Mouse (Mus musculus): ENCODE measurements around the gene Zmynd15.
"Not testable (repeated sequence)": the region's sequence is repeated elsewhere in the genome, so short reads cannot be mapped to it uniquely, and the experiment has no call there.

Gene Zmynd15

GRCm38 (mm10) chr11:70458688-70459600 is at the start of gene Zmynd15:
Zmynd15 (plus strand) TSS chr11:70459433.
- peak; percentile 13 for DNase-seq (ENCODE audit: low spot score)

GRCm38 (mm10) chr11:70409594-70410296 is 49.5 kb upstream of the Zmynd15 start, which contains the start of gene Pelp1:
Pelp1 (minus strand) TSS chr11:70410031.
- DNase-seq (ENCODE audit: low spot score), result peak; percentile 84

- no peak for DNase-seq (ENCODE audit: low spot score)
These were observed 49.0 kb upstream of the Zmynd15 start for GRCm38 (mm10) chr11:70410297-70410643.

- DNase-seq (ENCODE audit: low spot score), result no peak
These were observed 46.6 kb upstream of the Zmynd15 start for GRCm38 (mm10) chr11:70412591-70412990.

- DNase-seq (ENCODE audit: low spot score), result peak; percentile 81
These were observed 45.3 kb upstream of the Zmynd15 start for GRCm38 (mm10) chr11:70413961-70414360.

- DNase-seq (ENCODE audit: low spot score), result no peak
These were observed 41.0 kb upstream of the Zmynd15 start for GRCm38 (mm10) chr11:70418199-70418598.

GRCm38 (mm10) chr11:70419486-70419885 is 39.7 kb upstream of the Zmynd15 start:
- no peak for DNase-seq (ENCODE audit: low spot score)

GRCm38 (mm10) chr11:70426598-70426997 is 32.6 kb upstream of the Zmynd15 start:
- not testable (repeated sequence) for DNase-seq (ENCODE audit: low spot score)

GRCm38 (mm10) chr11:70431574-70431973 is 27.7 kb upstream of the Zmynd15 start:
- no peak for DNase-seq (ENCODE audit: low spot score)

GRCm38 (mm10) chr11:70432048-70432894 is 27.0 kb upstream of the Zmynd15 start, which contains the start of gene Arrb2:
Arrb2 (plus strand) TSS chr11:70432635.
- DNase-seq (ENCODE audit: low spot score), result peak; percentile 98

GRCm38 (mm10) chr11:70432895-70433568 is 26.2 kb upstream of the Zmynd15 start:
- no peak for DNase-seq (ENCODE audit: low spot score)

- DNase-seq (ENCODE audit: low spot score), result no peak
These were observed 25.7 kb upstream of the Zmynd15 start for GRCm38 (mm10) chr11:70433569-70433943.

GRCm38 (mm10) chr11:70433951-70434350 is 25.3 kb upstream of the Zmynd15 start:
- no peak for DNase-seq (ENCODE audit: low spot score)

- DNase-seq (ENCODE audit: low spot score), result no peak
These were observed 23.8 kb upstream of the Zmynd15 start for GRCm38 (mm10) chr11:70435476-70435875.

GRCm38 (mm10) chr11:70437426-70437825 is 21.8 kb upstream of the Zmynd15 start:
- no peak for DNase-seq (ENCODE audit: low spot score)

- DNase-seq (ENCODE audit: low spot score), result no peak
These were observed 20.4 kb upstream of the Zmynd15 start for GRCm38 (mm10) chr11:70438728-70439374.

- DNase-seq (ENCODE audit: low spot score), result no peak
These were observed 18.6 kb upstream of the Zmynd15 start for GRCm38 (mm10) chr11:70440637-70441036.

- DNase-seq (ENCODE audit: low spot score), result no peak
These were observed 17.4 kb upstream of the Zmynd15 start for GRCm38 (mm10) chr11:70441882-70442281.

GRCm38 (mm10) chr11:70443964-70444363 is 15.3 kb upstream of the Zmynd15 start:
- no peak for DNase-seq (ENCODE audit: low spot score)

- no peak for DNase-seq (ENCODE audit: low spot score)
These were observed 14.6 kb upstream of the Zmynd15 start for GRCm38 (mm10) chr11:70444667-70445066.

GRCm38 (mm10) chr11:70446756-70447155 is 12.5 kb upstream of the Zmynd15 start:
- no peak for DNase-seq (ENCODE audit: low spot score)

All from urinary bladder, postnatal 14 days (tissue).